Mouse (Mus musculus) left cerebral cortex, adult 6 months (tissue): Measurements from ENCODE around the gene Cntn5. TPM values are rescaled to one million over a fixed set of nuclear protein-coding genes. Genes with fewer than 3 reads are reported as not detected.

Experiments
- long read RNA-seq, 2 experiments: library from polyadenylated mRNA; unstranded; transcript quantifications; one replicate each; pipeline ENCODE4 v2.0.0; 2019 to 2020
- polyA plus RNA-seq: library from polyadenylated mRNA; unstranded; fragments of <200 nt; fragmentation: Nextera tagmentation; gene quantifications from 2 replicates; pipeline ENCODE4 v1.2.3, GENCODE M21; 2021

The Cntn5 gene
- polyA plus RNA-seq = 1.4 and 2.5 TPM in 2 replicates
- long read RNA-seq, experiment 1, partial matches to known transcripts = 6 of 18 reads
- long read RNA-seq, experiment 1, other reads (novel, unspliced or antisense) = 12 of 18 reads
- long read RNA-seq, experiment 2, partial matches to known transcripts = 6 of 8 reads
- long read RNA-seq, experiment 2, other reads (novel, unspliced or antisense) = 2 of 8 reads

GRCm38 (mm10) chr9:10904616-10905363 lies at the start of gene Cntn5:
Gene Cntn5, minus strand, starts transcription at chr9:10904775.

